Mouse (Mus musculus): ENCODE results near the gene Gpsm1. TPM values are rescaled to one million over a fixed set of nuclear protein-coding genes. Genes with fewer than 3 reads are reported as not detected.

The Gpsm1 gene
- polyA plus RNA-seq, 1 experiment from 2014 or later, result 65.0 TPM

GRCm38 (mm10) chr2:26356231-26356630 is 40.9 kb downstream of the Gpsm1 start:
- H3K4me1 ChIP-seq (ENCODE audit: control insufficient read depth, insufficient read depth, low read length), result peaks cover 6% of the 10 kb centered on the region
- 75% methylated on average over 4 of the region's 4 CpGs for WGBS
- no peak overlapping the region for H3K27ac ChIP-seq (ENCODE audit: low read depth, low read length)
- H3K9me3 ChIP-seq (ENCODE audit: control insufficient read depth, low read length), result no peaks in the 10 kb centered on the region
- H3K4me3 ChIP-seq (ENCODE audit: low read depth, low read length), result no peak overlapping the region
- no peak for DNase-seq (ENCODE audit: low spot score)
- no peak overlapping the region for H3K9ac ChIP-seq (ENCODE audit: low read length)
- no peaks in the 10 kb centered on the region for H3K27me3 ChIP-seq (ENCODE audit: control insufficient read depth, insufficient read depth, low read length)
- H3K4me2 ChIP-seq (ENCODE audit: low read depth), result no peak overlapping the region
- no peak for ATAC-seq (ENCODE audit: insufficient read depth, low FRiP score, low TSS enrichment)
- H3K36me3 ChIP-seq (ENCODE audit: control insufficient read depth, insufficient read depth, low read length), result no peaks in the 10 kb centered on the region

- Histone ChIP-seq H3K27me3 (ENCODE audit: control insufficient read depth, insufficient read depth, low read length) (no peaks in the 10 kb centered on the region), H3K9me3 (ENCODE audit: control insufficient read depth, low read length) (no peaks in the 10 kb centered on the region), H3K27ac (ENCODE audit: low read depth, low read length) (no peak overlapping the region), H3K9ac (ENCODE audit: low read length) (no peak overlapping the region), H3K4me1 (ENCODE audit: control insufficient read depth, insufficient read depth, low read length) (0 out of 2 replicates have a peak, but pooled peaks cover 6% of the 10 kb centered on the region), H3K4me3 (ENCODE audit: low read depth, low read length) (no peak overlapping the region), H3K4me2 (ENCODE audit: low read depth) (no peak overlapping the region), H3K36me3 (ENCODE audit: control insufficient read depth, insufficient read depth, low read length) (no peaks in the 10 kb centered on the region)
- DNase-seq (ENCODE audit: low spot score) (no peak), ATAC-seq (ENCODE audit: insufficient read depth, low FRiP score, low TSS enrichment) (no peak)
- WGBS, result 85% methylated on average over 7 of the region's 7 CpGs
Observed at GRCm38 (mm10) chr2:26356678-26357077, 41.4 kb downstream of the Gpsm1 start.

- no peak overlapping the region for H3K9ac ChIP-seq (ENCODE audit: low read length)
- no peaks in the 10 kb centered on the region for H3K9me3 ChIP-seq (ENCODE audit: control insufficient read depth, low read length)
- H3K27ac ChIP-seq (ENCODE audit: low read depth, low read length), result no peak overlapping the region
- H3K4me3 ChIP-seq (ENCODE audit: low read depth, low read length), result no peak overlapping the region
- H3K4me2 ChIP-seq (ENCODE audit: low read depth), result no peak overlapping the region
- 0 out of 2 replicates have a peak, but pooled peaks cover 4% of the 10 kb centered on the region for H3K4me1 ChIP-seq (ENCODE audit: control insufficient read depth, insufficient read depth, low read length)
- no peak for DNase-seq (ENCODE audit: low spot score)
- no peak for ATAC-seq (ENCODE audit: insufficient read depth, low FRiP score, low TSS enrichment)
- H3K36me3 ChIP-seq (ENCODE audit: control insufficient read depth, insufficient read depth, low read length), result no peaks in the 10 kb centered on the region
- no peaks in the 10 kb centered on the region for H3K27me3 ChIP-seq (ENCODE audit: control insufficient read depth, insufficient read depth, low read length)
- WGBS, result 54% methylated on average over 15 of the region's 15 CpGs
Observed at GRCm38 (mm10) chr2:26357484-26357883, 42.2 kb downstream of the Gpsm1 start.

- no peaks in the 10 kb centered on the region for H3K4me1 ChIP-seq (ENCODE audit: control insufficient read depth, insufficient read depth, low read length)
- 88% methylated on average over 13 of the region's 13 CpGs for WGBS
- no peak overlapping the region for H3K4me2 ChIP-seq (ENCODE audit: low read depth)
- DNase-seq (ENCODE audit: low spot score), result no peak
- H3K4me3 ChIP-seq (ENCODE audit: low read depth, low read length), result no peak overlapping the region
- no peak overlapping the region for H3K27ac ChIP-seq (ENCODE audit: low read depth, low read length)
- no peak overlapping the region for H3K9ac ChIP-seq (ENCODE audit: low read length)
- no peaks in the 10 kb centered on the region for H3K9me3 ChIP-seq (ENCODE audit: control insufficient read depth, low read length)
- no peaks in the 10 kb centered on the region for H3K27me3 ChIP-seq (ENCODE audit: control insufficient read depth, insufficient read depth, low read length)
- no peak for ATAC-seq (ENCODE audit: insufficient read depth, low FRiP score, low TSS enrichment)
- peaks cover 2% of the 10 kb centered on the region; the same call in 1 of the 2 replicates for H3K36me3 ChIP-seq (ENCODE audit: control insufficient read depth, insufficient read depth, low read length)
Observed at GRCm38 (mm10) chr2:26358667-26359320, 43.5 kb downstream of the Gpsm1 start.

GRCm38 (mm10) chr2:26359983-26360382 is 44.7 kb downstream of the Gpsm1 start:
- H3K9ac ChIP-seq (ENCODE audit: low read length), result no peak overlapping the region

GRCm38 (mm10) chr2:26360772-26361171 is 45.5 kb downstream of the Gpsm1 start, which contains the start of gene Card9:
Gene Card9, minus strand, starts transcription at chr2:26360918.
- H3K9ac ChIP-seq (ENCODE audit: low read length), result no peak within 1 kb of the TSS
- H3K9me3 ChIP-seq (ENCODE audit: control insufficient read depth, low read length), result no peaks in the 10 kb centered on the region
- ATAC-seq (ENCODE audit: insufficient read depth, low FRiP score, low TSS enrichment), result no peak
- H3K4me2 ChIP-seq (ENCODE audit: low read depth), result no peak within 1 kb of the TSS
- H3K36me3 ChIP-seq (ENCODE audit: control insufficient read depth, insufficient read depth, low read length), result peaks cover 5% of the 10 kb centered on the region; the same call in 1 of the 2 replicates
- DNase-seq (ENCODE audit: low spot score), result no peak
- H3K4me3 ChIP-seq (ENCODE audit: low read depth, low read length), result no peak within 1 kb of the TSS
- no peaks in the 10 kb centered on the region for H3K27me3 ChIP-seq (ENCODE audit: control insufficient read depth, insufficient read depth, low read length)
- 43% methylated on average over 3 of the region's 3 CpGs for WGBS
- no peaks in the 10 kb centered on the region for H3K4me1 ChIP-seq (ENCODE audit: control insufficient read depth, insufficient read depth, low read length)
- H3K27ac ChIP-seq (ENCODE audit: low read depth, low read length), result no peak within 1 kb of the TSS

More at GRCm38 (mm10) chr2:26359983-26360382, 44.7 kb downstream of the Gpsm1 start:
- Histone ChIP-seq H3K27ac (ENCODE audit: low read depth, low read length) (no peak overlapping the region), H3K27me3 (ENCODE audit: control insufficient read depth, insufficient read depth, low read length) (no peaks in the 10 kb centered on the region), H3K4me3 (ENCODE audit: low read depth, low read length) (no peak overlapping the region), H3K9me3 (ENCODE audit: control insufficient read depth, low read length) (no peaks in the 10 kb centered on the region), H3K36me3 (ENCODE audit: control insufficient read depth, insufficient read depth, low read length) (peaks cover 2% of the 10 kb centered on the region; the same call in 1 of the 2 replicates), H3K4me2 (ENCODE audit: low read depth) (no peak overlapping the region), H3K4me1 (ENCODE audit: control insufficient read depth, insufficient read depth, low read length) (no peaks in the 10 kb centered on the region)
- DNase-seq (ENCODE audit: low spot score) (no peak), ATAC-seq (ENCODE audit: insufficient read depth, low FRiP score, low TSS enrichment) (no peak)
- WGBS, result 89% methylated on average over 6 of the region's 6 CpGs

GRCm38 (mm10) chr2:26362991-26363390 is 47.7 kb downstream of the Gpsm1 start:
- DNase-seq (ENCODE audit: low spot score) (no peak), ATAC-seq (ENCODE audit: insufficient read depth, low FRiP score, low TSS enrichment) (no peak)
- H3K36me3 ChIP-seq (ENCODE audit: control insufficient read depth, insufficient read depth, low read length), result peaks cover 15% of the 10 kb centered on the region
- no peaks in the 10 kb centered on the region for H3K27me3 ChIP-seq (ENCODE audit: control insufficient read depth, insufficient read depth, low read length)
- WGBS, result 86% methylated on average over 5 of the region's 5 CpGs
- no peak overlapping the region for H3K27ac ChIP-seq (ENCODE audit: low read depth, low read length)
- no peak overlapping the region for H3K4me2 ChIP-seq (ENCODE audit: low read depth)
- H3K9me3 ChIP-seq (ENCODE audit: control insufficient read depth, low read length), result no peaks in the 10 kb centered on the region
- no peaks in the 10 kb centered on the region for H3K4me1 ChIP-seq (ENCODE audit: control insufficient read depth, insufficient read depth, low read length)
- no peak overlapping the region for H3K4me3 ChIP-seq (ENCODE audit: low read depth, low read length)
- no peak overlapping the region for H3K9ac ChIP-seq (ENCODE audit: low read length)

GRCm38 (mm10) chr2:26363481-26363880 is 48.2 kb downstream of the Gpsm1 start:
- Histone ChIP-seq H3K9me3 (ENCODE audit: control insufficient read depth, low read length) (no peaks in the 10 kb centered on the region), H3K36me3 (ENCODE audit: control insufficient read depth, insufficient read depth, low read length) (peaks cover 17% of the 10 kb centered on the region), H3K9ac (ENCODE audit: low read length) (no peak overlapping the region), H3K4me2 (ENCODE audit: low read depth) (no peak overlapping the region), H3K27me3 (ENCODE audit: control insufficient read depth, insufficient read depth, low read length) (no peaks in the 10 kb centered on the region), H3K4me3 (ENCODE audit: low read depth, low read length) (no peak overlapping the region), H3K4me1 (ENCODE audit: control insufficient read depth, insufficient read depth, low read length) (no peaks in the 10 kb centered on the region), H3K27ac (ENCODE audit: low read depth, low read length) (no peak overlapping the region)
- ATAC-seq (ENCODE audit: insufficient read depth, low FRiP score, low TSS enrichment) (no peak), DNase-seq (ENCODE audit: low spot score) (no peak)
- WGBS, result 89% methylated on average over 5 of the region's 5 CpGs

GRCm38 (mm10) chr2:26364738-26365465 is 49.6 kb downstream of the Gpsm1 start:
- 91% methylated on average over 10 of the region's 10 CpGs for WGBS
- Histone ChIP-seq H3K9me3 (ENCODE audit: control insufficient read depth, low read length) (no peaks in the 10 kb centered on the region), H3K36me3 (ENCODE audit: control insufficient read depth, insufficient read depth, low read length) (peaks cover 25% of the 10 kb centered on the region), H3K9ac (ENCODE audit: low read length) (no peak overlapping the region), H3K4me3 (ENCODE audit: low read depth, low read length) (no peak overlapping the region), H3K4me1 (ENCODE audit: control insufficient read depth, insufficient read depth, low read length) (no peaks in the 10 kb centered on the region), H3K4me2 (ENCODE audit: low read depth) (no peak overlapping the region), H3K27me3 (ENCODE audit: control insufficient read depth, insufficient read depth, low read length) (no peaks in the 10 kb centered on the region), H3K27ac (ENCODE audit: low read depth, low read length) (no peak overlapping the region)
- DNase-seq (ENCODE audit: low spot score) (no peak), ATAC-seq (ENCODE audit: insufficient read depth, low FRiP score, low TSS enrichment) (no peak)
